Mouse (Mus musculus): Measurements from ENCODE around the gene Slc36a3.

DNA sequence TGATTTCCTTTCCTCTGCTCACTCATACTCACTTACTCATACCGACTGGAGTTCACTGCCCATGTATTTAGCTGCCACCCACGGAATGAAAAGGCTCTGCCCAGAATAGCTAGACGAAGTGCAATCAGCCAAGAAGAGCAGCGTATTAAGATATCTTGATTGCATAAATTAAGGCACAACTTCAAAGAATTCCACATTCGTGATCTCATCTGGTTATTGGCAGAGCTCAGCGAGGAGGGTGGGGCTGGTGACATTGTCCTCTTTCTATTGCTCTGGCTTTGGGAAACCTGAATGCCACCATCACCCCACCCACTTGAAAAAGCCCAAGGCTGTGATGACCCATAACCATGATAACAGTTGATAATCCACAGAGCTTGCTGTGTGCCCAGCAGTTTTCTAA lies 23.6 kb downstream of the Slc36a3 start:
- TF ChIP-seq CTCF (IDR thresholded peaks at IDR 0.05; ENCODE audit: low read depth, low read length) (no peak), POLR2A (IDR thresholded peaks at IDR 0.05; ENCODE audit: borderline replicate concordance, low read depth, low read length) (no peak)

Measured in bone marrow macrophage, adult 2 months (primary cell).